Mouse (Mus musculus) forebrain, embryonic 15.5 days (tissue): ENCODE measurements around the gene Map4k1. TPM values are rescaled to one million over a fixed set of nuclear protein-coding genes. Genes with fewer than 3 reads are reported as not detected.

Source experiments
- ATAC-seq: fragments of 200-750 bp; cut with Nextera tagmentation; replicated peaks from 2 replicates; pipeline ENCODE4 v1.8.0; 2017; ENCODE audit warnings: mild to moderate bottlenecking, moderate TSS enrichment, moderate library complexity
- H3K27ac ChIP-seq: fragments of 300-500 bp; sonication (generic); replicated peaks from 2 replicates; pipeline ENCODE4 v1.5.1; 2015; ENCODE audit warnings: mild to moderate bottlenecking, inconsistent platforms
- H3K27me3 ChIP-seq: fragments of 300-500 bp; sonication (generic); 2 replicates; pipeline ENCODE4 v1.6.1; 2015; ENCODE audit warnings: inconsistent platforms
- H3K36me3 ChIP-seq: fragments of 300-500 bp; sonication (generic); 2 replicates; pipeline ENCODE4 v1.6.1; 2015; ENCODE audit warnings: mild to moderate bottlenecking, inconsistent platforms
- H3K4me1 ChIP-seq: fragments of 300-500 bp; sonication (generic); 2 replicates; pipeline ENCODE4 v1.6.1; 2015; ENCODE audit warnings: inconsistent platforms
- H3K4me2 ChIP-seq: fragments of 300-500 bp; sonication (generic); replicated peaks from 2 replicates; pipeline ENCODE4 v1.6.1; 2015; ENCODE audit warnings: mild to moderate bottlenecking, inconsistent platforms
- H3K4me3 ChIP-seq: fragments of 300-500 bp; sonication (generic); 2 replicates; pipeline ENCODE4 v1.5.1; 2015; ENCODE audit warnings: mild to moderate bottlenecking, inconsistent platforms
- H3K9ac ChIP-seq: fragments of 300-500 bp; sonication (generic); replicated peaks from 2 replicates; pipeline ENCODE4 v1.6.1; 2015; ENCODE audit warnings: mild to moderate bottlenecking, inconsistent platforms
- H3K9me3 ChIP-seq: fragments of 300-500 bp; sonication (generic); 2 replicates; pipeline ENCODE4 v1.6.1; 2016; ENCODE audit warnings: inconsistent platforms
- WGBS: fragments of 180-500 bp; shearing (Covaris S2); methylation state at CpG from one replicate; pipeline ENCODE4 v1.1.7; 2015; ENCODE audit warnings: mixed read lengths; 5-methylcytosine and 5-hydroxymethylcytosine counted together
- polyA plus RNA-seq: library from polyadenylated mRNA; unstranded; fragments of >200 nt; fragmentation: Nextera tagmentation; extraction: Ambion mirVana; gene quantifications from 2 replicates; pipeline ENCODE4 v1.2.1, GENCODE M21; 2015

Map4k1 gene
- polyA plus RNA-seq, 1 experiment from 2014 or later: 5.5 TPM

DNA sequence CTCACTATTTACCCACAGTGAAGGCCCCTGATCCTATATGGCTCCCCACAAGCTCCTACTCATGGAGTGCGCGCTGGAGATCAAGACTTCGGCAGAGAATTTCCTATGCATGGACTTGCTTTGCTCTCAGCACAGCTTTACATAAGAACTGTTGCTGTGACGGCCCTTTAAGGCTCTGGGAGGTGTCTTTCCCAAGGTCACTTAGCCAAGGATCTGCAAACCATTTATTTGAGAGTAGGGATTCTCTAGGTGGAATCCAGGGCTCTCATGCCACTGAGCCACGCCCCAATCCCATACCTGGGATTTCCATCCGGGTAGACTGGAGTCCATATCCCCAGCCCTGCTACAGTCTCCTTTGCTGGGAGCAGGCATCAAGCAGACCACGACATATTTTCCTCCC lies 35.4 kb downstream of the Map4k1 start:
- Histone ChIP-seq H3K4me1 (peaks cover 8% of the 10 kb centered on the region), H3K36me3 (no peaks in the 10 kb centered on the region), H3K4me3 (no peak overlapping the region), H3K9ac (no peak overlapping the region), H3K27ac (no peak overlapping the region), H3K4me2 (no peak overlapping the region), H3K27me3 (peaks cover 30% of the 10 kb centered on the region), H3K9me3 (0 out of 2 replicates have a peak, but pooled peaks cover 4% of the 10 kb centered on the region)
- no peak for ATAC-seq
- 81% methylated on average over 7 of the region's 7 CpGs for WGBS

DNA sequence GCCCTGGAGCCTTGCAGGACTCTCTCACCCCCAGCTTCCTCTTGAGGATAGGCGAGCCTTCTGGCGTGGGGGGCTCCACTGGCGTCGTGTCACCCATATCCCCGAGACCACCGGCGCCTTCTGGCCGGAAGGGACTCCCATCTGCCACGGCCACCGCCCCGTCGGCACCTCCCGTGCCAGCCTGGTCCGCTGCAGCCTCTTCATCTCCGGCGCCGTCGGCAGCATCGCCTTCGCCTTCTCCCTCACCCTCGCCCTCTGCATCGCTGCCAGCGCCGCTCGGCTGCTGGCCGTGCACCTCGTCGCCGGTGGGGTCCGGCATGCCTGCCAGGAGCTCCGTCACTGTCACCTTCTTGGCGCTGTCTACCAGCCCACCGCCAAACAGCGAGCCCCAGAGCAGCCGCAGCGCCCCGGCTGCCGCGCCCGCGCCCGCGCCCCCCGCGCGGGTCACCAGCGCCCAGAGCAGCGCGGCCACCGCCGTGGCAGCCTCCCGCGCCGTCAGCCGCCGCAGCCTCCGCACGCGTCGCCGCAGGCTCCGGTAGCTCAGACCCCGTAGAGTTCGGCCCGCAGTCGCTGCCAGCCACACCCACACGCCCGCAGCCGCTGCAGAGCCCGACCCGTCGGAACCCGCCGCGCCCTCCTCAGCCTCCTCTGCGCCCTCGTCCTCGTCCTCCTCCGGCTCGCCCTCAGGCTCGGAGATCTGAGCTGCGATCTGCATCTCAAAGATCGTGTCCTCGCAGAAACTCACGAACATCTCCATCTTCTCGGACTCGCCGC lies 37.8 kb downstream of the Map4k1 start:
- H3K9ac ChIP-seq: peak overlapping the region; percentile 31

DNA sequence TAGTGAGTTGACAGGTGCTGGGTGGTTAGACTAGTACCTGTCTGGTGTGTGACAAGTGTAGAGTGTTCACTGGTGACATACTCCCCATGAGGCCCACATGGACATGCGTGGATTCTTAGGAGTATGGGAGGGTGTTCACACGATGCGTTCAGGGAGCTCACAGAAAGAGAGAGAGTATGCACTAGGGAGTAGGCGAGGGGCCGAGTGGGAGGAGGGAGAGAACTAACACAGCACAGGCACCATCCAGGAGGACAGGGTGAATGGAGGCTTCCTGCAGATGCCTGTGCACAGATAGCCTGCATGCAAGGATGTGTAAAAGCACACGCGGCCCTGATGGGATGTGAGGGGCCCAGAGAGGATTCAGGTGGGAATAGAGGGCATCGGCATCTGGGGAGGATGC lies 40.6 kb downstream of the Map4k1 start:
- H3K36me3 ChIP-seq: no peaks in the 10 kb centered on the region
- no peak overlapping the region for H3K4me3 ChIP-seq
- peaks cover 30% of the 10 kb centered on the region for H3K27me3 ChIP-seq
- H3K4me2 ChIP-seq: no peak overlapping the region
- WGBS: 84% methylated on average over 8 of the region's 8 CpGs
- H3K9ac ChIP-seq: no peak overlapping the region
- H3K27ac ChIP-seq: no peak overlapping the region
- no peak for ATAC-seq
- H3K4me1 ChIP-seq: peaks cover 8% of the 10 kb centered on the region
- H3K9me3 ChIP-seq: no peaks in the 10 kb centered on the region

More for the DNA sequence above, 37.8 kb downstream of the Map4k1 start:
- H3K36me3 ChIP-seq: no peaks in the 10 kb centered on the region
- peak overlapping the region; percentile 42 for H3K4me3 ChIP-seq
- H3K9me3 ChIP-seq: 0 out of 2 replicates have a peak, but pooled peaks cover 4% of the 10 kb centered on the region
- H3K4me2 ChIP-seq: peak overlapping the region; percentile 68
- no peak overlapping the region for H3K27ac ChIP-seq
- ATAC-seq: no peak
- WGBS: 3% methylated on average over 80 of the region's 88 CpGs
- peaks cover 30% of the 10 kb centered on the region for H3K27me3 ChIP-seq
- H3K4me1 ChIP-seq: peaks cover 8% of the 10 kb centered on the region

DNA sequence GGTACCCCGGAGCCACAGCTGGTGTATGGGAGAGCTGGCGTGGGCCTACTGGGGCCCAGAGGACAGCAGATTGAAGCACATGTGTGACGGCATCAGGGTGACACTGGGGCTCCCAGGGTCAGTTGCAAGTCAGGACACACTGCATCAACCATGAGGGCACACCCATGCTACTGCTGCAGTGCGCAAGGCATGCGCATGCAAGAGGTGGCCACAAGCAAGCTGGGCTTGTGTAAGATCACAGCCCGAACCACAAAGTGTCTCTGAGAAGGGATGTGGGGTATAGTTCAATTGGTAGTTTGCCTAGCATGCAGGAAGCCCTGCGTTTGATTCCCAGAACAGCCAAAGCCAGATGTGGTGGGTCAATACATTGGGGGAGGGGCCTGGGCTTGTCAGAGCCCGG lies 41.7 kb downstream of the Map4k1 start:
- Histone ChIP-seq H3K9me3 (no peaks in the 10 kb centered on the region), H3K36me3 (no peaks in the 10 kb centered on the region), H3K4me1 (peaks cover 8% of the 10 kb centered on the region), H3K4me2 (no peak overlapping the region), H3K4me3 (no peak overlapping the region), H3K9ac (no peak overlapping the region), H3K27ac (no peak overlapping the region), H3K27me3 (peaks cover 25% of the 10 kb centered on the region)
- ATAC-seq: no peak
- 92% methylated on average over 8 of the region's 8 CpGs for WGBS

DNA sequence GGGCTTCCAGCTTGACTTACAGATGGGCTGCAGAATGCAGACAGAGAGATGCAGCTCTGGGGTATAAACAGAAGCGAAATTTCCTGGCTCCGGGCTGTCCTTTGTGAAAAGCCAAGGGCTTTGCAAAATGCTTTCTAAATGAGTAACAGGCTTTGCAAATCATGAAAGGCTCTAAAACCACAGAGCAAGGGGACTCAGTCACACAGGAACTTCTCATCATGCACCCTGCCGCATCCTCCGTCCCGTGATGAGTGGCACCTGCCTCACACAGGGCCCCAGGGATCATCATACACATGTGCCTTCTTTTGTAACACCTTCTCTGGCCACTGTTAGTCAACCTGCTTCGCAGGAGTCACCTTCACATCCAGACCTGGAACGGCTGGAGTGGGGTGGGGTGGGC lies 43.7 kb downstream of the Map4k1 start:
- Histone ChIP-seq H3K4me3 (no peak overlapping the region), H3K9me3 (no peaks in the 10 kb centered on the region), H3K4me1 (no peaks in the 10 kb centered on the region), H3K27me3 (peaks cover 6% of the 10 kb centered on the region; the same call in 1 of the 2 replicates), H3K9ac (no peak overlapping the region), H3K4me2 (no peak overlapping the region), H3K27ac (no peak overlapping the region), H3K36me3 (no peaks in the 10 kb centered on the region)
- whole genome bisulfite sequencing: 79% methylated on average over 7 of the region's 7 CpGs
- ATAC-seq: no peak

DNA sequence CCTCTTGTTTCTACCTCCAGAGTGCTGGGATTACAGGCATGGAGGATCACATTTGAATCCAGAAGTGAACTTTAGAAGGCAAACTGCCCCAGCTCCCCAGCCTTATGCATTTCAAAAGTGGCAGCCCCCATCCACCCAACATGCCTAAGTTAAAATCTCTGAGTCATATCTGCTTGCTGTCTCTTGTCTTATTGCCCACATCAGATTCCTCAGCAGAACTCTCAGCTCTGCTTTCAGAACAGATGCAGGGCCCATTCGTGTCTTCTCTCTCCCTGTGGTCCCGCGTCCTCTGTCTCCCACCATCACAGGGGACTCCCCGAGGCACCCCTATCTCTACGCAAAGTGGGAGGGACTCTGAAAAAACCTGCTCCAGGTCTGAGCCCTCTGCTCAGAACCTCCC lies 44.3 kb downstream of the Map4k1 start:
- H3K4me2 ChIP-seq: no peak overlapping the region
- no peaks in the 10 kb centered on the region for H3K4me1 ChIP-seq
- no peaks in the 10 kb centered on the region for H3K36me3 ChIP-seq
- no peaks in the 10 kb centered on the region for H3K27me3 ChIP-seq
- WGBS: 88% methylated on average over 5 of the region's 5 CpGs
- ATAC-seq: no peak
- H3K9me3 ChIP-seq: no peaks in the 10 kb centered on the region
- no peak overlapping the region for H3K4me3 ChIP-seq
- H3K9ac ChIP-seq: no peak overlapping the region
- H3K27ac ChIP-seq: no peak overlapping the region

DNA sequence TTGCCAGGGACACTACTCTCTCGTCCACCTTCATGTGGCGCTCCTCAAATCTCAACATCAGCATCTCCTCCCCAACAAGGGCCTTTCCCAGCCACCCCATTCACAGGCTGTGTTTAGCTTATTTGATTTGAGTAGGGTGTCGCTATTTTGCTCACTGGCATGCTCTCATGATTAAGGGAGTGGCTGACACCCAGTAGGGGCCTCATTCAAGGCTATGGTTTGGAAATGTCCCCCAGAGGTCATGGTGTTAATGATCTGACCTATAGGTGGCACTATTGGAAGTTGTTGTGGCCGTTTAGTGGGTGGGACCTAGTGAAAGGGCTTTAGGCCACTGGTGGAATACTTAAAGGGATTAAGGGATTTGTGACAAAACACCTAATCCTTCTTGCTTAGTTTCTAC lies 45.0 kb downstream of the Map4k1 start:
- H3K4me3 ChIP-seq: no peak overlapping the region
- no peaks in the 10 kb centered on the region for H3K4me1 ChIP-seq
- no peak for ATAC-seq
- 59% methylated on average over 4 of the region's 4 CpGs for WGBS
- no peak overlapping the region for H3K27ac ChIP-seq
- no peak overlapping the region for H3K9ac ChIP-seq
- no peaks in the 10 kb centered on the region for H3K27me3 ChIP-seq
- H3K9me3 ChIP-seq: no peaks in the 10 kb centered on the region
- no peaks in the 10 kb centered on the region for H3K36me3 ChIP-seq
- H3K4me2 ChIP-seq: no peak overlapping the region

DNA sequence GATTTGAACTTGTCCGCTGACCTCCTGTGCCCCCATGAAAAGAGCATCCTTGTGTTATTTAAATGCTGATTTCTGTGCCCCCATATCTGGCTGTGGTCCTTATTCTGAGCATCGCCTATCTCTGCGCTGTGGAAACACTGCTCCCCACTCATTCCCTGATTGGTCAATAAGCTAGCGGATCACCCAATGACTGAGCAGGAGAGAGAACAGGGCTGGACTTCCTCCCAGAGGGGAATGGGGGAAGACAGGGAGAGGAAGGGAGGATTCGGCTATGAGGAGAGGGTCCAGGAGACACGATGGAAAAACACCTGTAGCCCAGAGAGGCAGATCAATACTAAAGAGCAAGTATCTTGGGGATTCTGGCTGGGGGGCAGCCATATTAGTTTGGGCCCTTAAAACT lies 46.9 kb downstream of the Map4k1 start:
- no peak for ATAC-seq
- H3K27me3 ChIP-seq: no peaks in the 10 kb centered on the region
- H3K4me3 ChIP-seq: no peak overlapping the region
- no peak overlapping the region for H3K4me2 ChIP-seq
- H3K9ac ChIP-seq: no peak overlapping the region
- no peaks in the 10 kb centered on the region for H3K36me3 ChIP-seq
- no peak overlapping the region for H3K27ac ChIP-seq
- H3K4me1 ChIP-seq: no peaks in the 10 kb centered on the region
- 85% methylated on average over 6 of the region's 6 CpGs for WGBS
- no peaks in the 10 kb centered on the region for H3K9me3 ChIP-seq

DNA sequence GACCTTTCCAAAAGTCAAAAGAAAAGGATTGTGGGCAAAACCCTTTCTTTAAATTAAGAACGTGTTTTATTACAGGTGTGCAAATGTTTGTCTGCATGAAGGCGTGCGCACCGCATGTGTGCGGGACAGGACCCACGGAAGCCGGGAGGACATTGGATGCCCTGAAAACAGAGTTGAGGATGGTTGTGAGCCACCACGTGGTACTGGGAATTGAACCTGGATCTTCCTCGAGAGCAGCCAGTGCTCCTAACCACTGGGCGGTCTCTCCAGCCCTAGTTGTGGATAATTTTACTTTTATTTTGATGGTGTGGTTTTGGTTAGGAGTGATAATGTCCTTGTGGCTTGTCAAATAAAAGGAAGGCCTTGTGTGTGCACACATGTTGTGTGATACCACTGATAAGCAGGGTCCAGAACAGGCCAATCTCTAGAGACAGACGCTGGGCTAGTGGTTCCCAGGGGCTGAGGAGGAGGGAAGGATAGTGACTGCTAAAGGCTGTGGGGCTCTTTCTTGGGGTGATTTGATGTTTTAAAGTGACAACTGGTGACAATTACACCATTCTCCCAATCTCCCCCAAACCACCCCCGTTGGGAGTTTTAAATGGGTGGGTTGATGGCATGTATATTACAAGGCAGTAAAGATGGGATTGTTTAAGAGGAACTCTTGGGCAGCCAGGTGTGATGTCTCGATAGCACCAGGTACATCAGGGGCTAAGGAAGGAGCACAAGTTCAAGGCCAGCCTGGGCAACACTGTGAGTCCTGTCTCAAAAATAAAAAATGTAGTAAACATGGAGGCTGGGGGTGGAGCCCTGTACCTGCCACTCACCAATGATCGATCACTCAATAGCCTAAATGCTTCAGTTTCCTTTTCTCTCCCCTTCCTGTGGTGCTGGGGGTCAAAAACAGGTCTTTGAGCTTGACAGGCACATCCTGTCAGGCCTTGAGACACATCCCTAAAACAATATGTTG lies 48.1 kb downstream of the Map4k1 start:
- ATAC-seq: no peak
- WGBS: 92% methylated on average over 14 of the region's 14 CpGs

DNA sequence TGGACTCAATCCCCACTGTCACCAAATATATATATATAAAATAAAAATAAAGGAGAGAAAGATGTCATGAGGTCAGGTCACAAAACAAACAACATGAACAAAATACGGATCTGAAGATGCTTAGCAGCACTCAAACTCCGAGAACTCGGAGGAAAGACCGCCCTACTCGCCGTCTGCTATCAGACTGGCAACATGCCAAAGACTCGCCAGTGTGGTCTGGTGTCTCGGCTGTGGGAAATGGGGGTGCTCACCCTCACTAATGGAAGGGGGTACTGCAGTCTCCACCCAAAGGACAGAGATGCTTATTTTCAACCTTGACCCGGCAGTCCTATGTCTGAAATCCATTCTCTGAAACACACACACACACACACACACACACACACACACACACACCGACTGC lies 49.8 kb downstream of the Map4k1 start:
- 67% methylated on average over 10 of the region's 10 CpGs for WGBS
- no peak overlapping the region for H3K4me2 ChIP-seq
- no peaks in the 10 kb centered on the region for H3K9me3 ChIP-seq
- no peak overlapping the region for H3K27ac ChIP-seq
- H3K36me3 ChIP-seq: no peaks in the 10 kb centered on the region
- no peak for ATAC-seq
- no peak overlapping the region for H3K9ac ChIP-seq
- H3K4me3 ChIP-seq: no peak overlapping the region
- no peaks in the 10 kb centered on the region for H3K4me1 ChIP-seq
- no peaks in the 10 kb centered on the region for H3K27me3 ChIP-seq

More for the DNA sequence above, 48.1 kb downstream of the Map4k1 start:
- Histone ChIP-seq H3K27ac (no peak overlapping the region), H3K4me2 (no peak overlapping the region), H3K9ac (no peak overlapping the region), H3K4me3 (no peak overlapping the region), H3K4me1 (no peaks in the 10 kb centered on the region), H3K36me3 (no peaks in the 10 kb centered on the region), H3K27me3 (no peaks in the 10 kb centered on the region), H3K9me3 (no peaks in the 10 kb centered on the region)

DNA sequence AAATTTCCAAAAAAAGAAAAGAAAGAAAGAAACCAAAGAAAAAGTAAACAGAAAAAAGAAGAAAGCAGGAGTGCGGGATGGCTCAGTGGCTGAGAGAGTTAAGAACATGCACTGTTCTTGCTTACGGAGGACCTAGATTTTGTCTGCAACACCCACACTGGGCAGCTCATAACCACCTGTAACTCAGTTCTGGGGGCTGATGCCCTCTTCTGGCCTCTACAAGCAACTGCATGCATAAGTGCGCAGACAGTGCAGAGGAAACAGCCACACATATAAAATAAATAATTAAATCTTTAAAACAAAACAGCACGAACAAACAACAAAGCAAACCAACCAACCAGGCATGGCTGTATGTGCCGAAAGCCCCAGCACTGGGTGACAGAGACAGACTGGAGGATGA lies 50.8 kb downstream of the Map4k1 start:
- Histone ChIP-seq H3K4me2 (no peak overlapping the region), H3K9me3 (no peaks in the 10 kb centered on the region), H3K36me3 (no peaks in the 10 kb centered on the region), H3K27me3 (no peaks in the 10 kb centered on the region), H3K4me1 (no peaks in the 10 kb centered on the region), H3K9ac (no peak overlapping the region), H3K27ac (no peak overlapping the region), H3K4me3 (no peak overlapping the region)
- no peak for ATAC-seq
- WGBS: 90% methylated on average over 5 of the region's 5 CpGs

DNA sequence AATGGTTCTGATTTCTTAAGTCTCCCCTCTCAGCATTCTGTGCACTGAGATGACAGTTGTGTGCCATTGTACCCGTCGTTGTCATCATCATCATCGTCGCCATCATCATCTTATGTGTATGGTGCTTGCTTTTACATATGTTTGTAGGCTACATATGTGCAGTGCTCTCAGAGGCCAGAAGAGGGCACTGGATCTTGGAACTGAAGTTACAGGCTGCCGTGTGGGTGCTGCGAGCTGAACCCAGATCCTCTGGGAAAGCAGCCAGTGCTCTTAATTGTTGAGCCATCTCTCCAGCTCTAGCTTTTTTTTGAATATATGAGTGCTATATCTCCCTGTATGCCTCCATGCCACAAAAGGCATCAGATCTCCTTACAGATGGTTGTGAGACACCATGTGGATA lies 55.4 kb downstream of the Map4k1 start:
- WGBS: 88% methylated on average over 6 of the region's 6 CpGs
- Histone ChIP-seq H3K36me3 (no peaks in the 10 kb centered on the region), H3K9me3 (no peaks in the 10 kb centered on the region), H3K4me2 (no peak overlapping the region), H3K4me3 (no peak overlapping the region), H3K27me3 (no peaks in the 10 kb centered on the region), H3K9ac (no peak overlapping the region), H3K4me1 (peaks cover 11% of the 10 kb centered on the region), H3K27ac (no peak overlapping the region)
- no peak for ATAC-seq
